23 mouse cellular contexts compared by ENCODE assay signal in genomic region chr5:134148153-134148552, GRCm38 (mm10). TPM values are rescaled to one million over a fixed set of nuclear protein-coding genes. Genes with fewer than 3 reads are reported as not detected.
DNase-seq lines count a peak whose midpoint lies in the region; ATAC-seq and TF ChIP-seq lines count a peak whose summit lies in the region.
"Had no signal": no experiment of that assay in that cellular context is flagged by ENCODE, and none has a peak within 500 bp of the region (broad histone marks: within the 10 kb centered on the region; RNA-seq: fewer than 3 reads in every experiment).

No protein-coding gene starts in this region.

- ATAC-seq in limb, embryonic 12.5 days (ENCODE audit: insufficient number of reproducible peaks, insufficient read depth, low FRiP score, low TSS enrichment, low read depth) = no peak
- ATAC-seq in liver, postnatal 0 days = no peak
- ATAC-seq: activated CD4-positive, CD25-positive, alpha-beta regulatory T cell, adult 4 months; forebrain, embryonic 13.5 days; inflammation-experienced regulatory T-cells, adult 6 months; midbrain, embryonic 13.5 days had no signal

- peaks cover 4% of the 10 kb centered on the region; the same call in 1 of the 2 replicates for H3K9me3 ChIP-seq in limb, embryonic 12.5 days
- H3K9me3 ChIP-seq in limb, embryonic 10.5 days (replicated peaks) = no peaks in the 10 kb centered on the region
- 0 out of 2 replicates have a peak, but pooled peaks cover 2% of the 10 kb centered on the region for H3K9me3 ChIP-seq in liver, postnatal 0 days (ENCODE audit: low read length)
- H3K9me3 ChIP-seq: embryonic facial prominence, embryonic 13.5 days; forebrain, embryonic 13.5 days; lung, embryonic 15.5 days; midbrain, embryonic 13.5 days had no signal

- H3K27ac ChIP-seq in limb, embryonic 12.5 days = peak overlapping the region; percentile 19; the same call in 1 of the 2 replicates
- no peak overlapping the region for H3K27ac ChIP-seq in limb, embryonic 10.5 days
- no peak overlapping the region for H3K27ac ChIP-seq in liver, postnatal 0 days (ENCODE audit: low read depth)
- H3K27ac ChIP-seq: embryonic facial prominence, embryonic 13.5 days; forebrain, embryonic 13.5 days; hindbrain, embryonic 14.5 days; liver, embryonic 14.5 days; midbrain, embryonic 13.5 days; neural tube, embryonic 12.5 days had no signal

- no peak overlapping the region for H3K9ac ChIP-seq in limb, embryonic 12.5 days (replicated peaks)
- no peak overlapping the region for H3K9ac ChIP-seq in liver, postnatal 0 days (replicated peaks)
- H3K9ac ChIP-seq: embryonic facial prominence, embryonic 13.5 days; forebrain, embryonic 13.5 days; hindbrain, embryonic 14.5 days; liver, embryonic 14.5 days; lung, embryonic 15.5 days; neural tube, embryonic 12.5 days had no signal

- no peak overlapping the region for H3K4me3 ChIP-seq in limb, embryonic 12.5 days (replicated peaks)
- no peak overlapping the region for H3K4me3 ChIP-seq in limb, embryonic 10.5 days
- no peak overlapping the region for H3K4me3 ChIP-seq in liver, postnatal 0 days (ENCODE audit: low read depth, low read length)
- H3K4me3 ChIP-seq: embryonic facial prominence, embryonic 13.5 days; erythroblast, embryonic 14.5 days; forebrain, embryonic 13.5 days; lung, embryonic 15.5 days; midbrain, embryonic 13.5 days; neural tube, embryonic 12.5 days had no signal

- H3K36me3 ChIP-seq in limb, embryonic 12.5 days = peaks cover 84% of the 10 kb centered on the region
- H3K36me3 ChIP-seq in limb, embryonic 10.5 days = peaks cover 81% of the 10 kb centered on the region
- H3K36me3 ChIP-seq in liver, postnatal 0 days (replicated peaks; ENCODE audit: insufficient read depth, low read length) = peaks cover 17% of the 10 kb centered on the region

- no peak for DNase-seq in limb, embryonic 10.5 days (ENCODE audit: low spot score)
- DNase-seq in gastrocnemius, adult 18-20 months (ENCODE audit: low spot score) = peak; percentile 46
- DNase-seq in gastrocnemius, postnatal 25 days = peak; percentile 70
- peak; percentile 24 for DNase-seq in heart, postnatal 4 days
- no peak for DNase-seq in liver, postnatal 0 days
- DNase-seq in cerebellum, adult 8-10 months = no peak
- DNase-seq in left cerebral cortex, postnatal 25 days (ENCODE audit: low spot score in 2 of 2) = no peak
- DNase-seq: adrenal gland, adult 8-10 months; cerebellum, adult 18-20 months; kidney, adult 18-20 months; kidney, postnatal 10 days; right cerebral cortex, postnatal 14 days had no signal

- TF ChIP-seq CTCF in liver, postnatal 0 days (IDR thresholded peaks at IDR 0.05; ENCODE audit: low read depth) = no peak

- intact Hi-C loops in left cerebral cortex, postnatal 25 days (cut with DNase I) = no loop called here

- no peak overlapping the region for H3K4me2 ChIP-seq in limb, embryonic 12.5 days
- H3K4me2 ChIP-seq in liver, postnatal 0 days (ENCODE audit: low read depth, low read length) = no peak overlapping the region
- H3K4me2 ChIP-seq: embryonic facial prominence, embryonic 13.5 days; forebrain, embryonic 13.5 days; hindbrain, embryonic 14.5 days; lung, embryonic 15.5 days; midbrain, embryonic 13.5 days; neural tube, embryonic 12.5 days had no signal

- WGBS in limb, embryonic 12.5 days = 89% methylated on average over 4 of the region's 4 CpGs
- WGBS in limb, embryonic 10.5 days = 89% methylated on average over 4 of the region's 4 CpGs
- 81% methylated on average over 4 of the region's 4 CpGs for WGBS in liver, postnatal 0 days (ENCODE audit: insufficient replicate concordance)

- no peaks in the 10 kb centered on the region for H3K4me1 ChIP-seq in limb, embryonic 12.5 days (replicated peaks)
- no peaks in the 10 kb centered on the region for H3K4me1 ChIP-seq in limb, embryonic 10.5 days
- H3K4me1 ChIP-seq in liver, postnatal 0 days (ENCODE audit: insufficient read depth) = no peaks in the 10 kb centered on the region
- H3K4me1 ChIP-seq: embryonic facial prominence, embryonic 13.5 days; forebrain, embryonic 13.5 days; lung, embryonic 15.5 days; midbrain, embryonic 13.5 days; neural tube, embryonic 12.5 days had no signal

- H3K27me3 ChIP-seq in limb, embryonic 12.5 days = no peaks in the 10 kb centered on the region
- no peaks in the 10 kb centered on the region for H3K27me3 ChIP-seq in limb, embryonic 10.5 days (ENCODE audit: low read depth, poor library complexity, severe bottlenecking)
- no peaks in the 10 kb centered on the region for H3K27me3 ChIP-seq in liver, postnatal 0 days (ENCODE audit: insufficient read depth, low read length)
- H3K27me3 ChIP-seq: embryonic facial prominence, embryonic 13.5 days; forebrain, embryonic 13.5 days; lung, embryonic 15.5 days; midbrain, embryonic 13.5 days; neural tube, embryonic 12.5 days had no signal

- TF ChIP-seq EP300 in liver, postnatal 0 days (IDR thresholded peaks at IDR 0.05; ENCODE audit: low read depth) = no peak

RNA-seq across cellular contexts. Expression of gene Rcc1l, which starts 28.4 kb away (rescaled TPM):
- 35.9 and 40.1 TPM in 2 replicates for polyA plus RNA-seq in limb, embryonic 12.5 days (2016; fragmentation: Nextera tagmentation; extraction: Ambion mirVana)
- 44.5 and 48.3 TPM in 2 replicates for polyA plus RNA-seq in limb, embryonic 10.5 days (2016; fragmentation: Nextera tagmentation; extraction: Ambion mirVana)
- 10 to 100 TPM; 22.7 to 25.2 TPM for total RNA-seq in gastrocnemius, adult 18-20 months (2021)
- total RNA-seq in gastrocnemius, postnatal 25 days (2021) = 10 to 100 TPM; 18.6 to 20.4 TPM
- total RNA-seq in heart, postnatal 4 days (2021) = 10 to 100 TPM; 26.9 to 30.6 TPM
- polyA plus RNA-seq in liver, postnatal 0 days (2015; fragmentation: Nextera tagmentation; extraction: Ambion mirVana) = 10.2 and 10.8 TPM in 2 replicates
- total RNA-seq in left cerebral cortex, postnatal 25 days (2021) = 10 to 100 TPM; 15.2 to 17.2 TPM

RNA-seq across cellular contexts. Expression of gene Gtf2ird2, which starts 35.7 kb away (rescaled TPM):
- polyA plus RNA-seq in limb, embryonic 12.5 days (2016; fragmentation: Nextera tagmentation; extraction: Ambion mirVana) = 10.8 and 13.2 TPM in 2 replicates
- polyA plus RNA-seq in limb, embryonic 10.5 days (2016; fragmentation: Nextera tagmentation; extraction: Ambion mirVana) = 5.3 and 7.3 TPM in 2 replicates
- total RNA-seq in gastrocnemius, adult 18-20 months (2021) = 1 to 10 TPM; 5.0 to 6.3 TPM
- total RNA-seq in gastrocnemius, postnatal 25 days (2021) = 1 to 10 TPM; 5.3 to 5.4 TPM
- total RNA-seq in heart, postnatal 4 days (2021) = 1 to 10 TPM; 6.9 to 9.3 TPM
- polyA plus RNA-seq in liver, postnatal 0 days (2015; fragmentation: Nextera tagmentation; extraction: Ambion mirVana) = 1.8 and 2.1 TPM in 2 replicates
- 10 to 100 TPM; 15.1 to 16.7 TPM for total RNA-seq in left cerebral cortex, postnatal 25 days (2021)

RNA-seq across cellular contexts. Expression of gene Castor2, which starts 48.6 kb away (rescaled TPM):
- polyA plus RNA-seq in limb, embryonic 12.5 days (2016; fragmentation: Nextera tagmentation; extraction: Ambion mirVana) = 13.2 and 14.1 TPM in 2 replicates
- 6.4 and 10.6 TPM in 2 replicates for polyA plus RNA-seq in limb, embryonic 10.5 days (2016; fragmentation: Nextera tagmentation; extraction: Ambion mirVana)
- 10 to 100 TPM; 42.9 to 67.4 TPM for total RNA-seq in gastrocnemius, adult 18-20 months (2021)
- 10 to 100 TPM; 45.7 to 46.8 TPM for total RNA-seq in gastrocnemius, postnatal 25 days (2021)
- total RNA-seq in heart, postnatal 4 days (2021) = 10 to 100 TPM; 15.9 to 16.8 TPM
- polyA plus RNA-seq in liver, postnatal 0 days (2015; fragmentation: Nextera tagmentation; extraction: Ambion mirVana) = 0.69 and 1.00 TPM in 2 replicates
- total RNA-seq in left cerebral cortex, postnatal 25 days (2021) = 10 to 100 TPM; 76.5 to 78.2 TPM

Comparison
In these comparisons a context has a peak if more than half of its experiments do, and no peak if none do; other contexts are left out.
1. DNase-seq: peak in gastrocnemius, adult 18-20 months (single experiment), gastrocnemius, postnatal 25 days (single experiment) and heart, postnatal 4 days (single experiment); none in limb, embryonic 10.5 days (single experiment), liver, postnatal 0 days (single experiment), cerebellum, adult 8-10 months (single experiment) and left cerebral cortex, postnatal 25 days (0 of 2).